31 mouse cellular contexts compared by ENCODE assay signal in the genomic region with DNA sequence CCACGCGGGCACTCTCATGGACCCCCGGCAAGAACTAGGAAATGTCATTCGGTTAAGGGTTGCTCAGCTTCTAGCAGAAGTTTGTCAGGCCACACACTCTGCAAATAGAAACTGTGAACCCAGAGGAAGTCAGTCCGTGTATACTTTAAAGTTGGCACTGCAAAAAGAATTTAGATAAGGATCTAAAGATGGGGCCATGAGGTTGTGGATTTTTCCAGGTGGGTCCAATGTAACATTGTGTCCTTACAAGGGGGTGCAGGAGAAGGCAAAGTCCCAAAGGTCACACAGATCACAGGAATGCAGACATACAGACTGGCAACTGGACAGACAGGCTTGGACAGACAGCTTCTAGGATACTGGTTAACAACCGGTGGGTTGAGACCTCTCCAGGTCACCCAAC. TPM values are rescaled to one million over a fixed set of nuclear protein-coding genes. Genes with fewer than 3 reads are reported as not detected.
"Had no signal": no experiment of that assay in that cellular context is flagged by ENCODE, and none has a peak within 500 bp of the region (broad histone marks: within the 10 kb centered on the region; RNA-seq: fewer than 3 reads in every experiment).

No protein-coding gene starts in this region.

- H3K9me3 ChIP-seq: liver, embryonic 12.5 days; liver, embryonic 15.5 days; lung, embryonic 15.5 days; neural tube, embryonic 12.5 days; neural tube, embryonic 15.5 days; stomach, embryonic 15.5 days had no signal

- H3K4me2 ChIP-seq: liver, embryonic 12.5 days; liver, embryonic 15.5 days; lung, embryonic 15.5 days; midbrain, embryonic 11.5 days; neural tube, embryonic 12.5 days; neural tube, embryonic 15.5 days; stomach, embryonic 15.5 days had no signal

- DNase-seq: kidney, adult 18-20 months; kidney, adult 9 months; kidney, postnatal 14 days; layer of hippocampus, adult 9-11 months; layer of hippocampus, postnatal 36 days; lung, adult 18-20 months; lung, postnatal 10 days; lung, postnatal 36 days; midbrain, embryonic 14.5 days; right cerebral cortex, adult 18-20 months; right cerebral cortex, postnatal 14 days; spleen, adult 18-20 months; thymus, adult 2 months; thymus, postnatal 14 days; thymus, postnatal 4 days had no signal

- H3K36me3 ChIP-seq: liver, embryonic 12.5 days; liver, embryonic 15.5 days; lung, embryonic 15.5 days; neural tube, embryonic 12.5 days; neural tube, embryonic 15.5 days; stomach, embryonic 15.5 days had no signal

- H3K9ac ChIP-seq: liver, embryonic 12.5 days; liver, embryonic 15.5 days; lung, embryonic 15.5 days; neural tube, embryonic 12.5 days; neural tube, embryonic 15.5 days; stomach, embryonic 15.5 days had no signal

- H3K4me3 ChIP-seq: layer of hippocampus, adult 2 months; left cerebral cortex, adult 2 months; liver, embryonic 12.5 days; liver, embryonic 15.5 days; lung, embryonic 15.5 days; megakaryocyte, embryonic 14.5 days; neural tube, embryonic 12.5 days; neural tube, embryonic 15.5 days; stomach, embryonic 15.5 days had no signal

- H3K27me3 ChIP-seq: liver, embryonic 12.5 days; liver, embryonic 15.5 days; lung, embryonic 15.5 days; neural tube, embryonic 12.5 days; neural tube, embryonic 15.5 days; stomach, embryonic 15.5 days had no signal

- H3K27ac ChIP-seq: layer of hippocampus, adult 2 months; left cerebral cortex, adult 2 months; liver, embryonic 12.5 days; liver, embryonic 15.5 days; lung, embryonic 15.5 days; neural tube, embryonic 12.5 days; neural tube, embryonic 15.5 days; stomach, embryonic 15.5 days had no signal

- H3K4me1 ChIP-seq: neural tube, embryonic 15.5 days had no signal

- ATAC-seq: inflammation-experienced regulatory T-cells, adult 6 months; liver, embryonic 12.5 days had no signal

RNA-seq across cellular contexts. Expression of a gene that starts 32.4 kb away (rescaled TPM):
- total RNA-seq: layer of hippocampus, postnatal 36 days; left cerebral cortex, adult 2 months; left cerebral cortex, postnatal 36 days had no signal
- polyA plus RNA-seq: inflammation-experienced regulatory T-cells, adult 6 months; kidney, embryonic 16.5 days; large intestine, adult 2 months; limb, embryonic 11.5 days; limb, embryonic 14.5 days; lung, embryonic 15.5 days; neural tube, embryonic 12.5 days; neural tube, embryonic 15.5 days; stomach, embryonic 15.5 days had no signal
